Mouse (Mus musculus) ES-Bruce4 (cell line): Measurements from ENCODE around the gene Gm9918.
A peak's percentile ranks its signal among the peaks of the same experiment; 100 is the strongest.

Source experiments
- CTCF ChIP-seq: IDR thresholded peaks from one replicate; pipeline ENCODE4 v1.8.1; 2011; ENCODE audit warnings: low read depth, low read length
- POLR2A ChIP-seq: IDR thresholded peaks from one replicate; pipeline ENCODE4 v1.8.1; 2011; ENCODE audit warnings: low read length; ENCODE audit not compliant: insufficient read depth

GRCm38 (mm10) chr15:102273982-102274716 lies 3.8 kb downstream of the Gm9918 start:
- TF ChIP-seq CTCF: peak; percentile 7
- TF ChIP-seq POLR2A: no peak
